Mouse (Mus musculus) lung, postnatal 0 days (tissue): ENCODE results near the gene Mc3r. TPM values are rescaled to one million over a fixed set of nuclear protein-coding genes. Genes with fewer than 3 reads are reported as not detected.

Experiments
- ATAC-seq: fragments of 200-750 bp; cut with Nextera tagmentation; 2 replicates; pipeline ENCODE4 v1.8.0; 2017; ENCODE audit warnings: moderate library complexity
- DNase-seq: peaks from one replicate; pipeline ENCODE4 v3.0.0-alpha.2; 2016; ENCODE audit warnings: low spot score
- H3K27ac ChIP-seq: fragments of 300-500 bp; sonication (generic); 2 replicates; pipeline ENCODE4 v1.5.1; 2014; ENCODE audit warnings: antibody characterized with exemption, mild to moderate bottlenecking, low read length, mixed read lengths
- H3K27me3 ChIP-seq: fragments of 300-500 bp; sonication (generic); replicated peaks from 2 replicates; pipeline ENCODE4 v1.6.1; 2014; ENCODE audit warnings: low read length, mixed read lengths; ENCODE audit not compliant: insufficient read depth
- H3K36me3 ChIP-seq: fragments of 300-500 bp; sonication (generic); 2 replicates; pipeline ENCODE4 v1.6.1; 2014; ENCODE audit warnings: low read length, mixed read lengths; ENCODE audit not compliant: insufficient read depth
- H3K4me1 ChIP-seq: fragments of 300-500 bp; sonication (generic); 2 replicates; pipeline ENCODE4 v1.6.1; 2014; ENCODE audit warnings: antibody characterized with exemption, low read depth, low read length, mixed read lengths; ENCODE audit not compliant: insufficient read depth
- H3K4me2 ChIP-seq: fragments of 300-500 bp; sonication (generic); replicated peaks from 2 replicates; pipeline ENCODE4 v1.6.1; 2014; ENCODE audit warnings: low read depth, mild to moderate bottlenecking, low read length, moderate library complexity, mixed read lengths
- H3K4me3 ChIP-seq: fragments of 300-500 bp; sonication (generic); 2 replicates; pipeline ENCODE4 v1.5.1; 2014; ENCODE audit warnings: low read depth, low read length
- H3K9ac ChIP-seq: fragments of 300-500 bp; sonication (generic); replicated peaks from 2 replicates; pipeline ENCODE4 v1.6.1; 2014; ENCODE audit warnings: low read depth, mild to moderate bottlenecking
- H3K9me3 ChIP-seq: fragments of 300-500 bp; sonication (generic); 2 replicates; pipeline ENCODE4 v1.6.1; 2016; ENCODE audit warnings: low read length, mixed read lengths
- CTCF ChIP-seq: IDR thresholded peaks from 2 replicates; pipeline ENCODE4 v1.5.1; 2016; ENCODE audit warnings: antibody characterized with exemption, mild to moderate bottlenecking
- EP300 ChIP-seq: IDR thresholded peaks from 2 replicates; pipeline ENCODE4 v1.6.1; 2016; ENCODE audit warnings: antibody characterized with exemption, mild to moderate bottlenecking, control low read depth
- WGBS: fragments of 180-500 bp; shearing (Covaris S2); extraction: QIAGEN DNeasy Blood & Tissue Kit; methylation state at CpG from one replicate; pipeline ENCODE4 v1.1.7; 2014; 5-methylcytosine and 5-hydroxymethylcytosine counted together
- polyA plus RNA-seq: library from polyadenylated mRNA; unstranded; fragments of >200 nt; fragmentation: Nextera tagmentation; extraction: Ambion mirVana; gene quantifications from 2 replicates; pipeline ENCODE4 v1.2.1, GENCODE M21; 2015

Mc3r gene
- polyA plus RNA-seq, 1 experiment from 2014 or later: not detected

- ATAC-seq (no peak), DNase-seq (no peak)
- no peaks in the 10 kb centered on the region for H3K9me3 ChIP-seq
- no peak overlapping the region for H3K4me3 ChIP-seq
- TF ChIP-seq EP300 (no peak), CTCF (no peak)
- H3K4me1 ChIP-seq: no peaks in the 10 kb centered on the region
- H3K27ac ChIP-seq: no peak overlapping the region
- no peaks in the 10 kb centered on the region for H3K27me3 ChIP-seq
- no peak overlapping the region for H3K9ac ChIP-seq
- no peak overlapping the region for H3K4me2 ChIP-seq
- 70% methylated on average over 3 of the region's 3 CpGs for WGBS
- no peaks in the 10 kb centered on the region for H3K36me3 ChIP-seq
Observed at GRCm38 (mm10) chr2:172278979-172279378, 30.7 kb downstream of the Mc3r start.

DNA sequence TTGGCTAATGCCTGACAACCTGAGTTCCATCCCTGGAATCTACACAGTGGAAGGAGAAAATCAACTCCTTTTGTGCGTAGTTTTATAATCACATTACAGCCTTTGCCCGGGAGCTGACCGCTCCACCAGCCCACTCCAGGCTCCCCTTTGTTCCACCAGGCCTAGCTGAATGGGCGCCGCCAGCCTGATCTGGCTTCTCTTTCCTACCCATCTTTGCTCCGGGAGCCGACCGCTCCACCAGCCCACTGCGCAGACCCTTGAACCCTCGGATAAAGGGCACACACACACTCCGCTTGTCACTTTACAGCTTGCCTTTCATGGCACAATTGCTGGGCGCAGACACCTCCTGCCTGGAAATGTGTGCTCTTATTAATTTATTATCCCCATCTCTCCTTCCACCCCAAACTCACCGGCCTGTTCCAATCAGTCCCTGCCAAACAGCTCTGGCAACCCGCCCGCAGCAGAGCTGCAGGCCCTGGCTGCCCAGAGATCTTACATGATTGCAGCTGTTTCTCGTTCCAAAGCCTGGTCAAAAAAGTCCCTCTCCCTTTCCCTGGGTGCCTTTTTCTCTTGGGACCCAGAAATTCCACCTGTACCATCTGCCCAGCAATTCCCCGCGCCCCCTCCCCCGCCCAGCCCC lies 33.9 kb downstream of the Mc3r start:
- H3K4me3 ChIP-seq: no peak overlapping the region
- H3K36me3 ChIP-seq: no peaks in the 10 kb centered on the region
- no peaks in the 10 kb centered on the region for H3K27me3 ChIP-seq
- no peaks in the 10 kb centered on the region for H3K9me3 ChIP-seq
- H3K4me1 ChIP-seq: no peaks in the 10 kb centered on the region
- WGBS: 80% methylated on average over 19 of the region's 19 CpGs
- no peak overlapping the region for H3K4me2 ChIP-seq
- no peak for DNase-seq
- TF ChIP-seq CTCF (no peak), EP300 (no peak)
- H3K9ac ChIP-seq: no peak overlapping the region
- no peak for ATAC-seq
- H3K27ac ChIP-seq: no peak overlapping the region

GRCm38 (mm10) chr2:172287715-172288114 lies 39.4 kb downstream of the Mc3r start:
- no peak for TF ChIP-seq CTCF
- no peak for TF ChIP-seq EP300
- H3K27ac ChIP-seq: no peak overlapping the region
- no peaks in the 10 kb centered on the region for H3K9me3 ChIP-seq
- ATAC-seq (no peak), DNase-seq (no peak)
- no peaks in the 10 kb centered on the region for H3K4me1 ChIP-seq
- no peak overlapping the region for H3K4me2 ChIP-seq
- 95% methylated on average over 1 of the region's 1 CpGs for WGBS
- H3K27me3 ChIP-seq: no peaks in the 10 kb centered on the region
- no peaks in the 10 kb centered on the region for H3K36me3 ChIP-seq
- H3K4me3 ChIP-seq: no peak overlapping the region
- no peak overlapping the region for H3K9ac ChIP-seq

GRCm38 (mm10) chr2:172288965-172289364 lies 40.7 kb downstream of the Mc3r start:
- Histone ChIP-seq H3K9me3 (no peaks in the 10 kb centered on the region), H3K36me3 (no peaks in the 10 kb centered on the region), H3K27me3 (no peaks in the 10 kb centered on the region), H3K27ac (no peak overlapping the region), H3K9ac (no peak overlapping the region), H3K4me2 (no peak overlapping the region), H3K4me3 (no peak overlapping the region), H3K4me1 (no peaks in the 10 kb centered on the region)
- TF ChIP-seq EP300: no peak
- no peak for TF ChIP-seq CTCF
- DNase-seq: no peak
- WGBS: 23% methylated on average over 10 of the region's 11 CpGs
- no peak for ATAC-seq

DNA sequence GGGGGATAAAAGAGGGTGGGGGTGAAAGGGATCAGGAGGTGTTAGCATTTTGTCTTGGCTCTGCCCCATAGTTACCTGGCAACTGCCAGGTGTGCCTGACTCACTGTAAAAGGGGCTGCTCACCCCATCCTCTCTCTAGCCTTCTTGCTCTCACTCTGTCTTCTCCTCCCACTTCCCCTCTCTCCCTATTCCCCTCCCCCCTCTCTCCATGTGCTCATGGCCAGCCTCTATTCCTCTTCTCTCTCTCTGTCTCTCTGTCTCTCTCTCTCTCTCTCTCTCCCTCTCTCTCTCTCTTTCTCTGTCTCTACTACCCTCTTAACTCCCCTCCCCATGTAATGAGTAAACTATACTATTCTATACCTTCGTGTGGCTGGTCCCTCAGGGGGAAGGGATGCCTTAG lies 41.3 kb downstream of the Mc3r start:
- H3K27ac ChIP-seq: no peak overlapping the region
- H3K9ac ChIP-seq: no peak overlapping the region
- H3K4me3 ChIP-seq: no peak overlapping the region
- no peak for TF ChIP-seq EP300
- TF ChIP-seq CTCF: no peak
- 0% methylated on average over 1 of the region's 1 CpGs for WGBS
- DNase-seq: no peak
- H3K4me1 ChIP-seq: no peaks in the 10 kb centered on the region
- no peak for ATAC-seq
- no peaks in the 10 kb centered on the region for H3K27me3 ChIP-seq
- no peak overlapping the region for H3K4me2 ChIP-seq
- H3K36me3 ChIP-seq: no peaks in the 10 kb centered on the region
- H3K9me3 ChIP-seq: no peaks in the 10 kb centered on the region

DNA sequence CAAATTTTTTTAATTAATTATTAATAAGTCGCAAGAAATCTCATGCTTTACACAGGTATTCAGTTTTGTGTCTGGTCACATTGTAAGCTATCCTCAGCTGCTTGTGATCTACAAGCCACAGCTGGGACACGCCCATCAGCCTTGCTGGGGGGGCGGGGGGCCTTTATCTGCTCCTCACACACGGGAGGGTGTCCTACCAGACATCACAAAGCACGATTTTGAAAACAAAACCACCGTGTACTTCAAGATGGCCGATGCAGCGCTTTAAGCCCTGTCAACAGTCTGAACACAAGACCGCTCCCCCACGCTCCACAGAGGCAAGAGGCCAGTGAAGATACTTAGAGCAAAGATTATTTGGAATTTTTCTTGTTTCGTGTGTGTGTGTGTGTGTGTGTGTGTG lies 42.2 kb downstream of the Mc3r start:
- no peak for TF ChIP-seq CTCF
- no peak for TF ChIP-seq EP300
- Histone ChIP-seq H3K27me3 (no peaks in the 10 kb centered on the region), H3K4me2 (no peak overlapping the region), H3K4me3 (no peak overlapping the region), H3K9ac (no peak overlapping the region), H3K36me3 (no peaks in the 10 kb centered on the region), H3K9me3 (no peaks in the 10 kb centered on the region), H3K27ac (no peak overlapping the region), H3K4me1 (no peaks in the 10 kb centered on the region)
- ATAC-seq (no peak), DNase-seq (no peak)
- WGBS: 80% methylated on average over 11 of the region's 11 CpGs

- Histone ChIP-seq H3K9ac (no peak overlapping the region), H3K36me3 (no peaks in the 10 kb centered on the region), H3K27me3 (no peaks in the 10 kb centered on the region), H3K4me1 (no peaks in the 10 kb centered on the region), H3K9me3 (no peaks in the 10 kb centered on the region), H3K4me2 (no peak overlapping the region), H3K4me3 (no peak overlapping the region), H3K27ac (no peak overlapping the region)
- ATAC-seq: no peak
- 83% methylated on average over 7 of the region's 7 CpGs for WGBS
- no peak for DNase-seq
- TF ChIP-seq EP300 (no peak), CTCF (no peak)
Observed at GRCm38 (mm10) chr2:172291025-172291424, 42.7 kb downstream of the Mc3r start.
